Comparison of ENCODE assay signal across 33 mouse cellular contexts in genomic region chr4:59509558-59509957, GRCm38 (mm10). TPM values are rescaled to one million over a fixed set of nuclear protein-coding genes. Genes with fewer than 3 reads are reported as not detected.
DNase-seq lines count a peak whose midpoint lies in the region; ATAC-seq and TF ChIP-seq lines count a peak whose summit lies in the region.
"Had no signal": no experiment of that assay in that cellular context is flagged by ENCODE, and none has a peak within 500 bp of the region (broad histone marks: within the 10 kb centered on the region; RNA-seq: fewer than 3 reads in every experiment).

No protein-coding gene starts in this region.

- 56% methylated on average over 2 of the region's 2 CpGs for WGBS in liver, embryonic 15.5 days (ENCODE audit: insufficient replicate concordance)
- 92% methylated on average over 2 of the region's 2 CpGs for WGBS in stomach, postnatal 0 days
- WGBS in forebrain, embryonic 15.5 days: 98% methylated on average over 2 of the region's 2 CpGs

- no peak overlapping the region for H3K4me3 ChIP-seq in MEL (ENCODE audit: control insufficient read depth in 1 of 2, insufficient read depth in 1 of 2, low read depth in 2 of 2, low read length in 2 of 2)
- no peak overlapping the region for H3K4me3 ChIP-seq in liver, embryonic 15.5 days (replicated peaks)
- H3K4me3 ChIP-seq in stomach, postnatal 0 days (ENCODE audit: low read depth, low read length): no peak overlapping the region
- H3K4me3 ChIP-seq in forebrain, embryonic 15.5 days: no peak overlapping the region
- H3K4me3 ChIP-seq: embryonic facial prominence, embryonic 10.5 days; embryonic facial prominence, embryonic 15.5 days; gastrocnemius, adult 2 months; heart, embryonic 12.5 days; hindbrain, embryonic 15.5 days; layer of hippocampus, adult 2 months; left cerebral cortex, adult 2 months; limb, embryonic 13.5 days; midbrain, embryonic 10.5 days; midbrain, embryonic 15.5 days had no signal

- 0 out of 2 replicates have a peak, but pooled peaks cover 3% of the 10 kb centered on the region for H3K79me2 ChIP-seq in MEL (ENCODE audit: control insufficient read depth, insufficient read depth, low read length, poor library complexity)

- H3K9me3 ChIP-seq in MEL (replicated peaks; ENCODE audit: insufficient read depth, low read length): no peaks in the 10 kb centered on the region
- no peaks in the 10 kb centered on the region for H3K9me3 ChIP-seq in liver, embryonic 15.5 days (replicated peaks)
- H3K9me3 ChIP-seq in stomach, postnatal 0 days (ENCODE audit: control insufficient read depth, low read length): no peaks in the 10 kb centered on the region
- no peaks in the 10 kb centered on the region for H3K9me3 ChIP-seq in forebrain, embryonic 15.5 days
- H3K9me3 ChIP-seq: embryonic facial prominence, embryonic 10.5 days; embryonic facial prominence, embryonic 15.5 days; heart, embryonic 12.5 days; hindbrain, embryonic 15.5 days; limb, embryonic 13.5 days; midbrain, embryonic 10.5 days; midbrain, embryonic 15.5 days had no signal

- H3K27me3 ChIP-seq in MEL (ENCODE audit: control insufficient read depth in 1 of 2, insufficient read depth in 2 of 2, low read length in 2 of 2): no peaks in the 10 kb centered on the region
- H3K27me3 ChIP-seq in liver, embryonic 15.5 days: no peaks in the 10 kb centered on the region
- H3K27me3 ChIP-seq in stomach, postnatal 0 days (ENCODE audit: control insufficient read depth, insufficient read depth, low read length): no peaks in the 10 kb centered on the region
- no peaks in the 10 kb centered on the region for H3K27me3 ChIP-seq in forebrain, embryonic 15.5 days
- H3K27me3 ChIP-seq: embryonic facial prominence, embryonic 15.5 days; heart, embryonic 12.5 days; hindbrain, embryonic 15.5 days; limb, embryonic 13.5 days; midbrain, embryonic 15.5 days had no signal

- 0 out of 2 replicates have a peak overlapping the region, but pooled peaks have one; percentile 7 for H3K4me2 ChIP-seq in liver, embryonic 15.5 days
- no peak overlapping the region for H3K4me2 ChIP-seq in stomach, postnatal 0 days (replicated peaks; ENCODE audit: low read depth)
- H3K4me2 ChIP-seq in forebrain, embryonic 15.5 days (replicated peaks): no peak overlapping the region
- H3K4me2 ChIP-seq: embryonic facial prominence, embryonic 15.5 days; heart, embryonic 12.5 days; hindbrain, embryonic 15.5 days; limb, embryonic 13.5 days; midbrain, embryonic 15.5 days had no signal

- H3K4me1 ChIP-seq in MEL (ENCODE audit: control insufficient read depth in 1 of 2, insufficient read depth in 2 of 2, low read length in 2 of 2): peaks cover 17 to 33% of the 10 kb centered on the region in 2 experiments
- peaks cover 21% of the 10 kb centered on the region for H3K4me1 ChIP-seq in liver, embryonic 15.5 days (replicated peaks)
- H3K4me1 ChIP-seq in stomach, postnatal 0 days (replicated peaks; ENCODE audit: control insufficient read depth, insufficient read depth): no peaks in the 10 kb centered on the region
- H3K4me1 ChIP-seq in forebrain, embryonic 15.5 days: no peaks in the 10 kb centered on the region
- H3K4me1 ChIP-seq: embryonic facial prominence, embryonic 15.5 days; heart, embryonic 12.5 days; limb, embryonic 13.5 days; midbrain, embryonic 10.5 days; midbrain, embryonic 15.5 days had no signal

- H3K27ac ChIP-seq in MEL (ENCODE audit: control insufficient read depth, low read depth, low read length): peak overlapping the region; percentile 33; the same call in 1 of the 2 replicates
- H3K27ac ChIP-seq in liver, embryonic 15.5 days (replicated peaks): no peak overlapping the region
- H3K27ac ChIP-seq in stomach, postnatal 0 days (replicated peaks): no peak overlapping the region
- no peak overlapping the region for H3K27ac ChIP-seq in forebrain, embryonic 15.5 days (replicated peaks)
- H3K27ac ChIP-seq: embryonic facial prominence, embryonic 10.5 days; embryonic facial prominence, embryonic 15.5 days; gastrocnemius, adult 2 months; hindbrain, embryonic 15.5 days; layer of hippocampus, adult 2 months; left cerebral cortex, adult 2 months; limb, embryonic 13.5 days; macrophage; midbrain, embryonic 10.5 days; midbrain, embryonic 15.5 days had no signal

- H3K36me3 ChIP-seq in MEL (ENCODE audit: control insufficient read depth in 1 of 2, insufficient read depth in 2 of 2, low read length in 2 of 2): peaks cover 42 to 52% of the 10 kb centered on the region in 2 experiments
- H3K36me3 ChIP-seq in liver, embryonic 15.5 days (replicated peaks): peaks cover 68% of the 10 kb centered on the region
- peaks cover 4% of the 10 kb centered on the region; the same call in 1 of the 2 replicates for H3K36me3 ChIP-seq in stomach, postnatal 0 days (ENCODE audit: control insufficient read depth, insufficient read depth, low read length)
- peaks cover 4% of the 10 kb centered on the region for H3K36me3 ChIP-seq in forebrain, embryonic 15.5 days

- peak; percentile 34 for DNase-seq in MEL (ENCODE audit: low read depth, low spot score)
- DNase-seq in liver: peak; percentile 60
- DNase-seq in stomach, postnatal 0 days (ENCODE audit: low spot score): peak; percentile 16
- no peak for DNase-seq in heart, adult 8-10 months (ENCODE audit: low spot score)
- DNase-seq: adrenal gland, adult 2 months; adrenal gland, postnatal 36 days; cerebellum, adult 8-10 months; cerebellum, postnatal 25 days; gastrocnemius, adult 2 months; gastrocnemius, postnatal 36 days; heart, adult 18-20 months; kidney, postnatal 25 days; lung, adult 2 months; lung, postnatal 10 days; spleen, adult 18-20 months; thymus, adult 2 months; thymus, postnatal 36 days had no signal

- TF ChIP-seq EP300 in MEL (IDR thresholded peaks at IDR 0.05; ENCODE audit: low read depth in 1 of 2, low read length in 2 of 2): no peak
- no peak for TF ChIP-seq EP300 in stomach, postnatal 0 days (optimal IDR thresholded peaks at IDR 0.05)

- TF ChIP-seq RAD21 in MEL (IDR thresholded peaks at IDR 0.05; ENCODE audit: low read depth, low read length): no peak

- no peak for TF ChIP-seq CTCF in MEL (IDR thresholded peaks at IDR 0.05 in 2 of 3, conservative IDR thresholded peaks at IDR 0.05 in 1 of 3; ENCODE audit: control insufficient read depth in 1 of 3, insufficient read depth in 1 of 3, low read depth in 2 of 3, low read length in 3 of 3, poor library complexity in 1 of 3, severe bottlenecking in 1 of 3)
- TF ChIP-seq CTCF in stomach, postnatal 0 days (IDR thresholded peaks at IDR 0.05; ENCODE audit: low read depth): no peak

- ATAC-seq in liver, embryonic 15.5 days (ENCODE audit: insufficient read depth): peak; percentile 79
- ATAC-seq in stomach, postnatal 0 days (ENCODE audit: low FRiP score, low TSS enrichment): peak; percentile 59; the same call in 1 of the 2 replicates
- ATAC-seq in cerebellum, adult (ENCODE audit: insufficient number of reproducible peaks, low FRiP score, low TSS enrichment): no peak
- ATAC-seq in forebrain, embryonic 15.5 days (replicated peaks): no peak
- ATAC-seq: activated CD4-positive, CD25-positive, alpha-beta regulatory T cell, adult 4 months; forebrain, embryonic 16.5 days; intestine, postnatal 0 days; midbrain, embryonic 15.5 days had no signal

- peak in 1 of 2 experiments; percentile 22; a peak in 1 of 4 replicates for TF ChIP-seq POLR2A in MEL (IDR thresholded peaks at IDR 0.05; ENCODE audit: control insufficient read depth in 1 of 2, insufficient read depth in 1 of 2, low read depth in 1 of 2, low read length in 2 of 2, poor library complexity in 1 of 2)

- H3K9ac ChIP-seq in MEL (ENCODE audit: control insufficient read depth, low read depth, low read length, poor library complexity, severe bottlenecking): no peak overlapping the region
- H3K9ac ChIP-seq in liver, embryonic 15.5 days: no peak overlapping the region
- H3K9ac ChIP-seq in stomach, postnatal 0 days (ENCODE audit: low read length): no peak overlapping the region
- H3K9ac ChIP-seq in forebrain, embryonic 15.5 days (replicated peaks): no peak overlapping the region
- H3K9ac ChIP-seq: embryonic facial prominence, embryonic 15.5 days; heart, embryonic 12.5 days; hindbrain, embryonic 15.5 days; limb, embryonic 13.5 days; midbrain, embryonic 15.5 days had no signal

TF ChIP-seq in MEL, 35 proteins besides CTCF, POLR2A, EP300 and RAD21:
- TF ChIP-seq CHD2 (IDR thresholded peaks at IDR 0.05; ENCODE audit: low read length): no peak
- no peak for TF ChIP-seq USF2 (IDR thresholded peaks at IDR 0.05; ENCODE audit: borderline replicate concordance in 1 of 2, insufficient read depth in 1 of 2, low read depth in 1 of 2, low read length in 2 of 2)
- no peak for TF ChIP-seq ZMIZ1 (IDR thresholded peaks at IDR 0.05; ENCODE audit: low read depth, low read length)
- no peak for TF ChIP-seq TCF12 (IDR thresholded peaks at IDR 0.05; ENCODE audit: low read depth, low read length)
- TF ChIP-seq SIN3A (IDR thresholded peaks at IDR 0.05; ENCODE audit: low read length): no peak
- no peak for TF ChIP-seq UBTF (IDR thresholded peaks at IDR 0.05; ENCODE audit: borderline replicate concordance, insufficient read depth, low read depth, low read length)
- TF ChIP-seq TAL1 (IDR thresholded peaks at IDR 0.05; ENCODE audit: low read length): no peak
- no peak for TF ChIP-seq MAZ (IDR thresholded peaks at IDR 0.05; ENCODE audit: low read depth, low read length)
- no peak for TF ChIP-seq KAT2A (conservative IDR thresholded peaks at IDR 0.05; ENCODE audit: low read depth, low read length)

RNA-seq across cellular contexts. Expression of gene Ptbp3, which starts 39.6 kb away (rescaled TPM):
- 78.8 and 90.0 TPM in 2 replicates for total RNA-seq in MEL (2012; rRNA removed)
- polyA plus RNA-seq in MEL (2012; ENCODE audit: insufficient read depth in 1 of 2, insufficient read length in 2 of 2, low read depth in 1 of 2, low replicate concordance in 2 of 2, missing spikeins in 1 of 2): 100 to 1,000 TPM; 121 to 315 TPM
- 50.5 and 60.6 TPM in 2 replicates for polyA plus RNA-seq in liver, embryonic 15.5 days (2015; fragmentation: Nextera tagmentation; extraction: Ambion mirVana)
- 34.3 and 34.8 TPM in 2 replicates for polyA plus RNA-seq in stomach, postnatal 0 days (2015; fragmentation: Nextera tagmentation; extraction: Ambion mirVana)
- 10 to 100 TPM; 18.3 to 25.8 (median 22.7) TPM for total RNA-seq in heart, adult 8-10 months (2022)
- 19.3 and 19.5 TPM in 2 replicates for polyA plus RNA-seq in forebrain, embryonic 15.5 days (2015; fragmentation: Nextera tagmentation; extraction: Ambion mirVana)

Comparison
In these comparisons a context has a peak if more than half of its experiments do, and no peak if none do; other contexts are left out.
1. ATAC-seq: peak in liver, embryonic 15.5 days (single experiment) and stomach, postnatal 0 days (single experiment); none in cerebellum, adult (single experiment) and forebrain, embryonic 15.5 days (single experiment).